Mouse (Mus musculus) small intestine, adult 2 months (tissue): ENCODE measurements around the gene Cfap43.

Experiments used
- CTCF ChIP-seq: fragments of 200-500 bp; IDR thresholded peaks from 2 replicates; pipeline ENCODE4 v1.5.1; 2012; ENCODE audit warnings: low read depth, mild to moderate bottlenecking, control low read depth, inconsistent platforms, low read length, moderate library complexity, mixed read lengths; ENCODE audit not compliant: insufficient replicate concordance, insufficient read length; ENCODE audit errors: extremely low read depth
- POLR2A ChIP-seq: fragments of 200-500 bp; IDR thresholded peaks from 2 replicates; pipeline ENCODE4 v1.6.1; 2012; ENCODE audit warnings: low read depth, mild to moderate bottlenecking, control low read depth, inconsistent platforms, low read length, moderate library complexity

DNA sequence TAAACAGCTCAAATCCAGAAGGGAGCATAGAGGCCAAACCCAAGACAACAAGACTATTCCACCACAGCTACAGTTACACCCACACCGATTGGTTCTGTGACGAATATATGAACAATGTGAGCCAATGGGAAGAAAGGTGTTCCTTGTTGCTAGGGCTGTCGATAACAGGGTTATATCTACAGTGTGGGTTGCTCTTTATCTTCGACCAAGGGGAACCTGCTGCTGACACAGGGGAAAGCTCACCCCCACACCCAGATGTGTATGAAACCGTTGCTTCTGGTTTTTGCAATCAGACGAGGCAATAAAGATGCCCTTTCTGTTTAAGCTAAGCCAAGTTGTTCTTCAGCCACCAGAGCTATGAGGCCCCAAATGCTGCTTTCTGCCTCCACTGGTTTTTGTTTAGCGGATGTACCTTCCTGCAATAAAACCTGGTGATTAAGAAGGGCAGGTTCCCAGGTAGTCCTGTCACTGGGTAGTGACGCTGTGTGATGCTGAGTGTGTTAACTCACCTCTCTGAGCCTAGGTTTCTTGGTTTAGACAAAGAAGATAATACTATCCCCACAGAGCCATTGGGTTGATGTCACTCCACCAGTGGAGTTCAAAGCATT is 20.5 kb downstream of the Cfap43 start:
- TF ChIP-seq CTCF (no peak), POLR2A (no peak)
